Mouse (Mus musculus): ENCODE data around the gene Atf7.
"Not testable (repeated sequence)": the region's sequence is repeated elsewhere in the genome, so short reads cannot be mapped to it uniquely, and the experiment has no call there.

Gene Atf7

GRCm38 (mm10) chr15:102624291-102624969 is 834 bp downstream of the Atf7 start:
- in situ Hi-C loops (cut with MboI; ENCODE audit: low pct_unique_long_range_greater_than_20kb in 1 of 2, low sequenced_read_pairs in 2 of 2, unreplicated experiment in 1 of 2) = no loop called here

GRCm38 (mm10) chr15:102623121-102623520 is 2.1 kb downstream of the Atf7 start:
- in situ Hi-C loops (cut with MboI; ENCODE audit: low pct_unique_long_range_greater_than_20kb in 1 of 2, low sequenced_read_pairs in 2 of 2, unreplicated experiment in 1 of 2) = no loop called here

GRCm38 (mm10) chr15:102622536-102622935 is 2.7 kb downstream of the Atf7 start:
- in situ Hi-C loops (cut with MboI; ENCODE audit: low pct_unique_long_range_greater_than_20kb in 1 of 2, low sequenced_read_pairs in 2 of 2, unreplicated experiment in 1 of 2) = no loop called here

- in situ Hi-C loops (cut with MboI; ENCODE audit: low pct_unique_long_range_greater_than_20kb in 1 of 2, low sequenced_read_pairs in 2 of 2, unreplicated experiment in 1 of 2) = no loop called here
Observed at GRCm38 (mm10) chr15:102620765-102621164, 4.5 kb downstream of the Atf7 start.

- in situ Hi-C loops (cut with MboI; ENCODE audit: low pct_unique_long_range_greater_than_20kb in 1 of 2, low sequenced_read_pairs in 2 of 2, unreplicated experiment in 1 of 2) = no loop called here
Observed at GRCm38 (mm10) chr15:102619486-102619885, 5.8 kb downstream of the Atf7 start.

GRCm38 (mm10) chr15:102617654-102618053 is 7.6 kb downstream of the Atf7 start:
- in situ Hi-C loops (cut with MboI; ENCODE audit: low pct_unique_long_range_greater_than_20kb in 1 of 2, low sequenced_read_pairs in 2 of 2, unreplicated experiment in 1 of 2) = no loop called here

- in situ Hi-C loops (cut with MboI; ENCODE audit: low pct_unique_long_range_greater_than_20kb in 1 of 2, low sequenced_read_pairs in 2 of 2, unreplicated experiment in 1 of 2) = no loop called here
Observed at GRCm38 (mm10) chr15:102616174-102616573, 9.1 kb downstream of the Atf7 start.

- in situ Hi-C loops (cut with MboI; ENCODE audit: low pct_unique_long_range_greater_than_20kb in 1 of 2, low sequenced_read_pairs in 2 of 2, unreplicated experiment in 1 of 2) = no loop called here
Observed at GRCm38 (mm10) chr15:102614224-102614623, 11.0 kb downstream of the Atf7 start.

- in situ Hi-C loops (cut with MboI; ENCODE audit: low pct_unique_long_range_greater_than_20kb in 1 of 2, low sequenced_read_pairs in 2 of 2, unreplicated experiment in 1 of 2) = no loop called here
Observed at GRCm38 (mm10) chr15:102612966-102613365, 12.3 kb downstream of the Atf7 start.

- in situ Hi-C loops (cut with MboI; ENCODE audit: low pct_unique_long_range_greater_than_20kb in 1 of 2, low sequenced_read_pairs in 2 of 2, unreplicated experiment in 1 of 2) = not testable (repeated sequence)
Observed at GRCm38 (mm10) chr15:102608586-102608985, 16.7 kb downstream of the Atf7 start.

GRCm38 (mm10) chr15:102593996-102594656 is 31.1 kb downstream of the Atf7 start:
- in situ Hi-C loops (cut with MboI; ENCODE audit: low pct_unique_long_range_greater_than_20kb in 1 of 2, low sequenced_read_pairs in 2 of 2, unreplicated experiment in 1 of 2) = no loop called here

- in situ Hi-C loops (cut with MboI; ENCODE audit: low pct_unique_long_range_greater_than_20kb in 1 of 2, low sequenced_read_pairs in 2 of 2, unreplicated experiment in 1 of 2) = no loop called here
Observed at GRCm38 (mm10) chr15:102592674-102593073, 32.6 kb downstream of the Atf7 start.

GRCm38 (mm10) chr15:102590567-102590966 is 34.7 kb downstream of the Atf7 start:
- in situ Hi-C loops (cut with MboI; ENCODE audit: low pct_unique_long_range_greater_than_20kb in 1 of 2, low sequenced_read_pairs in 2 of 2, unreplicated experiment in 1 of 2) = no loop called here

GRCm38 (mm10) chr15:102589826-102590225 is 35.4 kb downstream of the Atf7 start:
- in situ Hi-C loops (cut with MboI; ENCODE audit: low pct_unique_long_range_greater_than_20kb in 1 of 2, low sequenced_read_pairs in 2 of 2, unreplicated experiment in 1 of 2) = no loop called here

- in situ Hi-C loops (cut with MboI; ENCODE audit: low pct_unique_long_range_greater_than_20kb in 1 of 2, low sequenced_read_pairs in 2 of 2, unreplicated experiment in 1 of 2) = no loop called here
Observed at GRCm38 (mm10) chr15:102585501-102585900, 39.8 kb downstream of the Atf7 start.

GRCm38 (mm10) chr15:102583708-102584383 is 41.4 kb downstream of the Atf7 start:
- in situ Hi-C loops (cut with MboI; ENCODE audit: low pct_unique_long_range_greater_than_20kb in 1 of 2, low sequenced_read_pairs in 2 of 2, unreplicated experiment in 1 of 2) = no loop called here

- in situ Hi-C loops (cut with MboI; ENCODE audit: low pct_unique_long_range_greater_than_20kb in 1 of 2, low sequenced_read_pairs in 2 of 2, unreplicated experiment in 1 of 2) = no loop called here
Observed at GRCm38 (mm10) chr15:102581205-102581604, 44.1 kb downstream of the Atf7 start.

GRCm38 (mm10) chr15:102578351-102578750 is 46.9 kb downstream of the Atf7 start:
- in situ Hi-C loops (cut with MboI; ENCODE audit: low pct_unique_long_range_greater_than_20kb in 1 of 2, low sequenced_read_pairs in 2 of 2, unreplicated experiment in 1 of 2) = no loop called here

GRCm38 (mm10) chr15:102576972-102577371 is 48.3 kb downstream of the Atf7 start:
- in situ Hi-C loops (cut with MboI; ENCODE audit: low pct_unique_long_range_greater_than_20kb in 1 of 2, low sequenced_read_pairs in 2 of 2, unreplicated experiment in 1 of 2) = no loop called here

- in situ Hi-C loops (cut with MboI; ENCODE audit: low pct_unique_long_range_greater_than_20kb in 1 of 2, low sequenced_read_pairs in 2 of 2, unreplicated experiment in 1 of 2) = no loop called here
Observed at GRCm38 (mm10) chr15:102572081-102572480, 53.2 kb downstream of the Atf7 start.

All from mouse embryonic stem cell (cell line).